Mouse (Mus musculus): ENCODE results near the gene Ifitm1. TPM values are rescaled to one million over a fixed set of nuclear protein-coding genes. Genes with fewer than 3 reads are reported as not detected.

The Ifitm1 gene
- polyA plus RNA-seq, 1 experiment from 2014 or later, result 74.6 TPM

Other genes starting within 250 kb of the Ifitm1 start
- not detected in 2 replicates for gene Cyp2e1, start 203.5 kb upstream of the Ifitm1 start, polyA plus RNA-seq (2015; fragmentation: Nextera tagmentation; extraction: Ambion mirVana)
- gene Syce1, start 179.4 kb upstream of the Ifitm1 start, polyA plus RNA-seq (2015; fragmentation: Nextera tagmentation; extraction: Ambion mirVana), result 0.11 and 0.13 TPM in 2 replicates
- 0.67 and 1.00 TPM in 2 replicates for gene Zfp941, start 145.0 kb upstream of the Ifitm1 start, polyA plus RNA-seq (2015; fragmentation: Nextera tagmentation; extraction: Ambion mirVana)
- 38.4 and 59.3 TPM in 2 replicates for gene Urah, start 132.2 kb upstream of the Ifitm1 start, polyA plus RNA-seq (2015; fragmentation: Nextera tagmentation; extraction: Ambion mirVana)
- gene Scgb1c1, start 121.7 kb upstream of the Ifitm1 start, polyA plus RNA-seq (2015; fragmentation: Nextera tagmentation; extraction: Ambion mirVana), result not detected in 2 replicates
- gene Odf3, start 119.4 kb upstream of the Ifitm1 start, polyA plus RNA-seq (2015; fragmentation: Nextera tagmentation; extraction: Ambion mirVana), result not detected in 2 replicates
- gene Gm45785, start 110.9 kb upstream of the Ifitm1 start, polyA plus RNA-seq (2015; fragmentation: Nextera tagmentation; extraction: Ambion mirVana), result not detected in 2 replicates
- gene Ric8a, start 110.3 kb upstream of the Ifitm1 start, polyA plus RNA-seq (2015; fragmentation: Nextera tagmentation; extraction: Ambion mirVana), result 85.7 and 90.6 TPM in 2 replicates
- 70.7 and 71.6 TPM in 2 replicates for gene Bet1l, start 109.6 kb upstream of the Ifitm1 start, polyA plus RNA-seq (2015; fragmentation: Nextera tagmentation; extraction: Ambion mirVana)
- 201 and 214 TPM in 2 replicates for gene Psmd13, start 85.3 kb upstream of the Ifitm1 start, polyA plus RNA-seq (2015; fragmentation: Nextera tagmentation; extraction: Ambion mirVana)
- gene Sirt3, start 84.9 kb upstream of the Ifitm1 start, polyA plus RNA-seq (2015; fragmentation: Nextera tagmentation; extraction: Ambion mirVana), result 22.7 and 25.6 TPM in 2 replicates
- 19.6 and 58.3 TPM in 2 replicates for gene Cox8b, start 66.8 kb upstream of the Ifitm1 start, polyA plus RNA-seq (2015; fragmentation: Nextera tagmentation; extraction: Ambion mirVana)
- gene Nlrp6, start 46.3 kb upstream of the Ifitm1 start, polyA plus RNA-seq (2015; fragmentation: Nextera tagmentation; extraction: Ambion mirVana), result 0.28 and 0.45 TPM in 2 replicates
- 23.1 and 24.9 TPM in 2 replicates for gene Pgghg, start 25.8 kb upstream of the Ifitm1 start, polyA plus RNA-seq (2015; fragmentation: Nextera tagmentation; extraction: Ambion mirVana)
- gene Ifitm5, start 16.9 kb upstream of the Ifitm1 start, polyA plus RNA-seq (2015; fragmentation: Nextera tagmentation; extraction: Ambion mirVana), result 46.1 and 62.9 TPM in 2 replicates
- gene Gm45717, start 11.3 kb upstream of the Ifitm1 start, polyA plus RNA-seq (2015; fragmentation: Nextera tagmentation; extraction: Ambion mirVana), result 0.47 TPM in 1 of 2 replicates, not detected in the other
- gene Ifitm2, start 11.2 kb upstream of the Ifitm1 start, polyA plus RNA-seq (2015; fragmentation: Nextera tagmentation; extraction: Ambion mirVana), result 1,488 and 1,547 TPM in 2 replicates
- gene Ifitm3, start 43.5 kb downstream of the Ifitm1 start, polyA plus RNA-seq (2015; fragmentation: Nextera tagmentation; extraction: Ambion mirVana), result 217 and 218 TPM in 2 replicates
- 1.0 and 1.3 TPM in 2 replicates for gene Ifitm6, start 50.7 kb downstream of the Ifitm1 start, polyA plus RNA-seq (2015; fragmentation: Nextera tagmentation; extraction: Ambion mirVana)
- gene Gm17387, start 61.9 kb downstream of the Ifitm1 start, polyA plus RNA-seq (2015; fragmentation: Nextera tagmentation; extraction: Ambion mirVana), result not detected in 2 replicates
- 9.9 and 12.1 TPM in 2 replicates for gene B4galnt4, start 93.9 kb downstream of the Ifitm1 start, polyA plus RNA-seq (2015; fragmentation: Nextera tagmentation; extraction: Ambion mirVana)
- 150 and 151 TPM in 2 replicates for gene Pkp3, start 111.0 kb downstream of the Ifitm1 start, polyA plus RNA-seq (2015; fragmentation: Nextera tagmentation; extraction: Ambion mirVana)
- 3.3 and 3.8 TPM in 2 replicates for gene Sigirr, start 133.4 kb downstream of the Ifitm1 start, polyA plus RNA-seq (2015; fragmentation: Nextera tagmentation; extraction: Ambion mirVana)
- 23.4 and 24.1 TPM in 2 replicates for gene Ano9, start 150.6 kb downstream of the Ifitm1 start, polyA plus RNA-seq (2015; fragmentation: Nextera tagmentation; extraction: Ambion mirVana)
- gene Ptdss2, start 155.2 kb downstream of the Ifitm1 start, polyA plus RNA-seq (2015; fragmentation: Nextera tagmentation; extraction: Ambion mirVana), result 69.4 and 70.0 TPM in 2 replicates
- 279 and 294 TPM in 2 replicates for gene Rnh1, start 205.6 kb downstream of the Ifitm1 start, polyA plus RNA-seq (2015; fragmentation: Nextera tagmentation; extraction: Ambion mirVana)
- gene Hras, start 226.8 kb downstream of the Ifitm1 start, polyA plus RNA-seq (2015; fragmentation: Nextera tagmentation; extraction: Ambion mirVana), result 164 and 165 TPM in 2 replicates
- 8.0 and 9.0 TPM in 2 replicates for gene Lrrc56, start 226.9 kb downstream of the Ifitm1 start, polyA plus RNA-seq (2015; fragmentation: Nextera tagmentation; extraction: Ambion mirVana)
- 1.7 and 2.2 TPM in 2 replicates for gene Lmntd2, start 246.9 kb downstream of the Ifitm1 start, polyA plus RNA-seq (2015; fragmentation: Nextera tagmentation; extraction: Ambion mirVana)
- 56.1 and 58.6 TPM in 2 replicates for gene Rassf7, start 248.6 kb downstream of the Ifitm1 start, polyA plus RNA-seq (2015; fragmentation: Nextera tagmentation; extraction: Ambion mirVana)

Data from limb, embryonic 15.5 days (tissue).